Mouse (Mus musculus) layer of hippocampus, adult 2 months (tissue): ENCODE results near the gene Zbp1. TPM values are rescaled to one million over a fixed set of nuclear protein-coding genes. Genes with fewer than 3 reads are reported as not detected.

Experiments used
- DNase-seq, 2 experiments: peaks; one replicate each; pipeline ENCODE4 v3.0.0; 2022; ENCODE audit warnings: low spot score in 2 of 2
- H3K27ac ChIP-seq: fragments of 200-600 bp; 2 replicates; pipeline ENCODE4 v1.8.1; 2022
- H3K4me3 ChIP-seq: fragments of 200-600 bp; 2 replicates; pipeline ENCODE4 v1.8.1; 2022; ENCODE audit warnings: mild to moderate bottlenecking
- CTCF ChIP-seq: fragments of 200-600 bp; conservative IDR thresholded peaks from 2 replicates; pipeline ENCODE4 v1.8.1; 2022; ENCODE audit warnings: antibody characterized with exemption, mild to moderate bottlenecking, moderate library complexity
- total RNA-seq, 2 experiments: library from RNA; stranded (reverse); gene quantifications; 2 replicates each; pipeline ENCODE4 v1.2.3; 2021

Zbp1 gene
- total RNA-seq, 2 experiments from 2014 or later: 0.28 TPM; not detected in 1

- DNase-seq: no peak
- no peak overlapping the region for H3K27ac ChIP-seq
- H3K4me3 ChIP-seq: no peak overlapping the region
- no peak for TF ChIP-seq CTCF
Observed at GRCm38 (mm10) chr2:173177951-173178350, 40.8 kb downstream of the Zbp1 start.

GRCm38 (mm10) chr2:173177481-173177880 lies 41.2 kb downstream of the Zbp1 start:
- DNase-seq: no peak
- Histone ChIP-seq H3K27ac (no peak overlapping the region), H3K4me3 (no peak overlapping the region)
- no peak for TF ChIP-seq CTCF

GRCm38 (mm10) chr2:173175703-173176102 lies 43.0 kb downstream of the Zbp1 start:
- TF ChIP-seq CTCF: peak; percentile 60
- Histone ChIP-seq H3K4me3 (no peak overlapping the region), H3K27ac (no peak overlapping the region)
- DNase-seq: no peak

GRCm38 (mm10) chr2:173174569-173174968 lies 44.2 kb downstream of the Zbp1 start:
- Histone ChIP-seq H3K4me3 (no peak overlapping the region), H3K27ac (peak overlapping the region; percentile 94)
- no peak for DNase-seq
- no peak for TF ChIP-seq CTCF

- TF ChIP-seq CTCF: no peak
- peak overlapping the region; percentile 49 for H3K4me3 ChIP-seq
- peak; percentile 69 to 87 for DNase-seq
- H3K27ac ChIP-seq: peak overlapping the region; percentile 94
Observed at GRCm38 (mm10) chr2:173173521-173174511, 44.9 kb downstream of the Zbp1 start.

GRCm38 (mm10) chr2:173173008-173173407 lies 45.7 kb downstream of the Zbp1 start:
- Histone ChIP-seq H3K27ac (peak overlapping the region; percentile 94), H3K4me3 (no peak overlapping the region)
- no peak for DNase-seq
- TF ChIP-seq CTCF: no peak

GRCm38 (mm10) chr2:173172386-173172785 lies 46.3 kb downstream of the Zbp1 start:
- DNase-seq: no peak
- Histone ChIP-seq H3K27ac (peak overlapping the region; percentile 94), H3K4me3 (no peak overlapping the region)
- TF ChIP-seq CTCF: no peak

- H3K4me3 ChIP-seq: no peak overlapping the region
- no peak for DNase-seq
- TF ChIP-seq CTCF: no peak
- H3K27ac ChIP-seq: peak overlapping the region; percentile 94; the same call in 1 of the 2 replicates
Observed at GRCm38 (mm10) chr2:173171956-173172355, 46.8 kb downstream of the Zbp1 start.

GRCm38 (mm10) chr2:173171470-173171869 lies 47.3 kb downstream of the Zbp1 start:
- DNase-seq: no peak
- Histone ChIP-seq H3K27ac (peak overlapping the region; percentile 94; the same call in 1 of the 2 replicates), H3K4me3 (no peak overlapping the region)
- no peak for TF ChIP-seq CTCF

GRCm38 (mm10) chr2:173170715-173171114 lies 48.0 kb downstream of the Zbp1 start:
- peak; percentile 60 for TF ChIP-seq CTCF
- Histone ChIP-seq H3K27ac (no peak overlapping the region; the same call in 1 of the 2 replicates), H3K4me3 (no peak overlapping the region)
- DNase-seq: no peak

- Histone ChIP-seq H3K4me3 (no peak overlapping the region), H3K27ac (no peak overlapping the region)
- DNase-seq: no peak
- TF ChIP-seq CTCF: no peak
Observed at GRCm38 (mm10) chr2:173170081-173170480, 48.6 kb downstream of the Zbp1 start.

GRCm38 (mm10) chr2:173168411-173168851 lies 50.3 kb downstream of the Zbp1 start:
- Histone ChIP-seq H3K4me3 (no peak overlapping the region), H3K27ac (peak overlapping the region; percentile 69)
- TF ChIP-seq CTCF: no peak
- peak in 1 of 2 experiments; percentile 54 for DNase-seq

- DNase-seq: no peak
- H3K27ac ChIP-seq: no peak overlapping the region
- TF ChIP-seq CTCF: no peak
- no peak overlapping the region for H3K4me3 ChIP-seq
Observed at GRCm38 (mm10) chr2:173165357-173165756, 53.4 kb downstream of the Zbp1 start.
